Mouse (Mus musculus) thymus, adult 2 months (tissue): ENCODE results near the gene Slc39a13.

Experiments used
- CTCF ChIP-seq: fragments of 200-500 bp; IDR thresholded peaks from 2 replicates; pipeline ENCODE4 v1.5.1; 2012; ENCODE audit warnings: mild to moderate bottlenecking, control low read depth, low read length, moderate library complexity, borderline replicate concordance; ENCODE audit not compliant: control insufficient read depth, poor library complexity, insufficient read depth; ENCODE audit errors: extremely low read depth
- POLR2A ChIP-seq: fragments of 200-500 bp; IDR thresholded peaks from 2 replicates; pipeline ENCODE4 v1.6.1; 2012; ENCODE audit warnings: mild to moderate bottlenecking, low read length, control low read depth, moderate library complexity; ENCODE audit not compliant: control insufficient read depth, poor library complexity, insufficient read depth; ENCODE audit errors: extremely low read depth

GRCm38 (mm10) chr2:91113334-91113733 is 43.1 kb upstream of the Slc39a13 start:
- TF ChIP-seq POLR2A (no peak), CTCF (no peak)
